Mouse (Mus musculus) stomach, adult 2 months (tissue): ENCODE results near the gene Tspan15. TPM values are rescaled to one million over a fixed set of nuclear protein-coding genes. Genes with fewer than 3 reads are reported as not detected.

Experiments
- polyA plus RNA-seq: library from polyadenylated mRNA; depleted of rRNA; stranded (reverse); fragments of >200 nt; gene quantifications from 2 replicates; pipeline ENCODE4 v1.2.3, GENCODE M21; 2012; rRNA removed

Gene Tspan15
- polyA plus RNA-seq = 206 and 220 TPM in 2 replicates

GRCm38 (mm10) chr10:62230708-62231394 lies at the start of gene Tspan15:
Gene Tspan15 (minus strand): TSS chr10:62231251.

DNA sequence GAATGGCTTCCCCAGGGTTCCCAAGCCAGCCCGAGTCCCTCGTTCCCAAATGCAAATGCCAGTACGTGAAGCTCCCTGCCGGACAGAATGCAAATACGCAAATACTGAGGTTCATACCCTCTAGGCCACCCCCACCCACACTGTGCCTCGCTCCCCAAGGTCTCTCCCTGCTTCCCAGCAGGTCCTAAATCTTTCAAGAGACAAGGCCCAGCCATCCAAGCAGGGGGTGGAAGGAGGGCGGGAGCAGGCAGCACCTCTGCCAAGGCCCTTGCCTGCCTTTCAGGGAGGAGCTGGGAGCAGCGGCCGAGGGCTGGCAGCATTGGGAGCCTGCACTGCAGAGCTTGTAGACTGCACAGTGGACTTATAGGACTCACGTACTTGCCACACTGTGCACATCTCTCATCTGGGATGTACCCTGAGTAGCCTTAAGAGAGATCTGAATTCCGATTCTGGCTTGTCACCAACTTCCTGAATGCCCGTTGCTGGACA lies 21.0 kb upstream of the Tspan15 start, which contains the start of gene Tacr2:
Tacr2 (plus strand) TSS at position 439 of the 489 bp plus-strand sequence.

GRCm38 (mm10) chr10:62143820-62144219 lies 87.2 kb downstream of the Tspan15 start, which contains the start of gene Fam241b:
Gene Fam241b (minus strand): TSS chr10:62143920.

Other genes starting within 250 kb of the Tspan15 start
- gene Neurog3, start 98.2 kb downstream of the Tspan15 start, polyA plus RNA-seq = 0.22 and 0.41 TPM in 2 replicates
- 6.3 and 6.7 TPM in 2 replicates for gene Fam241b, start 87.3 kb downstream of the Tspan15 start, polyA plus RNA-seq
- 10.9 and 18.5 TPM in 2 replicates for gene Tacr2, start 21.2 kb upstream of the Tspan15 start, polyA plus RNA-seq
- gene Hk1, start 148.7 kb upstream of the Tspan15 start, polyA plus RNA-seq = 44.0 and 48.6 TPM in 2 replicates
- 0.02 and 0.24 TPM in 2 replicates for gene Hkdc1, start 191.2 kb upstream of the Tspan15 start, polyA plus RNA-seq
- gene 4930507D05Rik, start 218.2 kb upstream of the Tspan15 start, polyA plus RNA-seq = not detected in 2 replicates
- gene Supv3l1, start 218.5 kb upstream of the Tspan15 start, polyA plus RNA-seq = 4.4 and 5.9 TPM in 2 replicates